Mouse (Mus musculus): ENCODE measurements around the gene Gm3500.
"Not testable (repeated sequence)": the region's sequence is repeated elsewhere in the genome, so short reads cannot be mapped to it uniquely, and the experiment has no call there.

Gene Gm3500

GRCm38 (mm10) chr14:5388949-5389348, at the start of gene Gm3500:
Gene Gm3500, minus strand, starts transcription at chr14:5389049.
- not testable (repeated sequence) for DNase-seq (ENCODE audit: low spot score)

- not testable (repeated sequence) for DNase-seq (ENCODE audit: low spot score)
Measured at GRCm38 (mm10) chr14:5334828-5335227, 54.0 kb downstream of the Gm3500 start, which contains the start of gene Gm3542. Gene Gm3542, minus strand, starts transcription at chr14:5334928.
